Mouse (Mus musculus) frontal cortex, postnatal 36 days (tissue): ENCODE measurements around the gene Pacs1.

Source experiments
- DNase-seq, 2 experiments: peaks; one replicate each; pipeline ENCODE4 v3.0.0; 2022; ENCODE audit warnings: low spot score in 2 of 2

Gene Pacs1

DNA sequence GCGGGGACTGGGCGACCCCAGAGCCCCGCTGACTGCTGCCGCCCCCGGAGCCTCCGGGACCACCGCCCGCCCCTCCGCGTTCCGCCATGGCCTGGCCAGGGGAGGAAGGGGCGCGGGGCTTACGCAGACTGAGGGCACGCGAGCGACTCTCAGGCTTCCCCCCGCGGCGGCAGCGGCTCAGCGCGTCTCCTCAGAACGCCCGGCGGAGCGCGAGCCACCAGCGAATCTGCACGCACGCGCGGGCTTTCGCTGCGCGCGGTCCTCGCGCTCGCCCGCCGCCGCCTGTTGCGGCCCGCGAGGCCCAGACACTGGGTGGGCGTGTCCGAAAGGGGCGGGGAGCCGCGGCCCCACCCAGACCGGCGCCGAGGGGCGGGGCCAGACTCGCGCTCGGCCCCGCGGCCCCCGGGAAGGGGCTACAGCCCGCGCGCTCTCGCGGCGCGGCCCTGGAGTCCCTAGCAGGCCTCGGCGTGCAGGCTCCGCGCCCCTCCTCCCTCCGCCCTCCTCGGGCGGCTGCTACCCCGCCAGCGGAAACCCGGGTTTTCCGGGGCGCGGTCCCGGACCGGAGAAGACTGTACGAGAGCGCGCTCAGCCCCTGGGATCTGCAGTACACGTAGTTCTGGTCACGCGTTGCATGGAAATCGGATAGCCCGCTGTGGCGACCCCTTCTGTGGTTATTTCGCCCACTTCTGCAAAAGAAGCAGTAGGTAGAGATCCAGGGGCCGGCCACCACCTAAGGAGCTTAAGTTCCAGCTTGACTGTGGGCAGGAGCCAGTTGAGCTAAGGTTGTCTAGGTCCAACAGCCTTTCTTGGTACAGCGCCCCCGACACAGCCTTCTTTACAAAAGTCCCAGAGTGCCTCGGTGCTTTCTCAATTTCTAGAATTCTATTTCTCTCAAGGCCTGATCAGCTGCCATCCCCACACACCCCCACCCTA is at the start of gene Pacs1:
Gene Pacs1 (minus strand): TSS at position 319 of the 933 bp plus-strand sequence.
- DNase-seq = peak; percentile 81 to 87

DNA sequence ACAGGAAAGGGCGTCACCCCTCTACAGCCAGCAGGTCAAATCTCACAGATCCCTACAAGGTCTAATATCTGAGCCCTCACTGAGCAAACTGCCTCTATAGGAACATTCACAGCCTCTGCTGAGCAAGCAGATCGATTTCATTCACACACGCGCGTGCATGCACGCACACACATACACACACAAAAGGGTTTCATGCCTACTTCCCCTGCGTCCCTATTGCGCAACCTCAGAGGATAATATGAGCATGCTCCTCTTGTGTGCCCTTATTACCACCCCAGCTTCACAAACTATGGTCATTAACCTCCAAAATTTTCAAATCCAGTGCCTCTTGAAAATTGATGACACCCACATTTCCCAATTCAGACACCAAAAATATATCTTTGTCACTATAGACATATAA is 40.3 kb upstream of the Pacs1 start:
- no peak for DNase-seq

DNA sequence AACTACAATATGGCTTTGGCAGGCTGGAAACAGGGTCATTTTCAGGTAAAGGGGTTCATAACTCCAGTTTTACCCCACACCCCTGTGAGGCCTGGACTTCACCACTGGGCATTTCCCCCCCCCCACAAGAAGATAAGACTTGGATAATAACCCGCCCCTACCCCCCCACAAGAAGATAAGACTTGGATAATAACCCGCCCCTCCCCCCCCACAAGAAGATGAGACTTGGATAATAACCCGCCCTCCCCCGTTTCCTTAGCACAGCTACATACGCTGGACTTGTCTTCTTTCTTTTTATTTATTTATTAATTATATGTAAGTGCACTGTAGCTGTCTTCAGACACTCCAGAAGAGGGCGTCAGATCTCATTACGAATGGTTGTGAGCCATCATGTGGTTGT is 36.1 kb upstream of the Pacs1 start:
- DNase-seq = no peak

GRCm38 (mm10) chr19:5306968-5307734 is 34.2 kb upstream of the Pacs1 start:
- no peak for DNase-seq

GRCm38 (mm10) chr19:5306279-5306678 is 33.4 kb upstream of the Pacs1 start:
- no peak for DNase-seq

DNA sequence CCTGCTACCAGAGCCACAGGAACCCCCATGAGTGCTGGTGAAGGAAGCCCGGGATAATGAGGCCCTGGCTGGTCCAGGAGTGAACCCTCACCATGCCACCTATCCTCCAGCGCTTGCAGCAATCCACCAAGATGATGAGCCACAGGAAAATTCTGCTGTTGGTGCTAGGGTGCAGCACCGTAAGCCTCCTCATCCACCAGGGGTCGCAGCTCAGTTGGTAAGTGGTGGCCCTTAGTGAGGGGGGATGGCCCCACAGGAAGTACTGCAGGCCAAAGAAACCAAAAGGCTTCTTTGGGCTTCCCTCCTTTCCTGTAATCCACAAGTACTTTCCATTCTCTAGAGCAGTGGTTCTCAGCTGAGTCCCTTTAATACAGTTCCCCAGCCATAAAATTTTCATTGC is 29.5 kb upstream of the Pacs1 start:
- peak in 1 of 2 experiments; percentile 29 for DNase-seq

DNA sequence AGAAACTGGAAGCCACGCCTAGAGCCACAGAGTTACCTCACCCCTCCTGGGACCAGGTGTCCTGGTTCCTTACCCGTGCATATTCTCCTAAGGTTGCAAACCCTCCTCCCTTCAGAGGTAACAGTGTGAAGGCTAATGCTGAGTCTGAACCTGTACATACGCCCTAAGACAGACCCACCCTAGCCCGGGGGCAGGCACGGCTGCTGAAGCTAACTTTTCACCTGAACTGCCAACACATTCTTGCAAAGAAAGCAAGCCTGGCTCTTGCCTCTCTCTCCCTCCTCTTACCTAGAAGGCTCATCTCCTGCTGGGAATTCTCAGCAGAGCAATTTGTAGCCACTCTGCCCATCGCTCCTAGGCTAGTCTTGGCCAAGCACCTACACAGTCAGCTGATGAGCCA is 27.7 kb upstream of the Pacs1 start:
- DNase-seq = no peak

DNA sequence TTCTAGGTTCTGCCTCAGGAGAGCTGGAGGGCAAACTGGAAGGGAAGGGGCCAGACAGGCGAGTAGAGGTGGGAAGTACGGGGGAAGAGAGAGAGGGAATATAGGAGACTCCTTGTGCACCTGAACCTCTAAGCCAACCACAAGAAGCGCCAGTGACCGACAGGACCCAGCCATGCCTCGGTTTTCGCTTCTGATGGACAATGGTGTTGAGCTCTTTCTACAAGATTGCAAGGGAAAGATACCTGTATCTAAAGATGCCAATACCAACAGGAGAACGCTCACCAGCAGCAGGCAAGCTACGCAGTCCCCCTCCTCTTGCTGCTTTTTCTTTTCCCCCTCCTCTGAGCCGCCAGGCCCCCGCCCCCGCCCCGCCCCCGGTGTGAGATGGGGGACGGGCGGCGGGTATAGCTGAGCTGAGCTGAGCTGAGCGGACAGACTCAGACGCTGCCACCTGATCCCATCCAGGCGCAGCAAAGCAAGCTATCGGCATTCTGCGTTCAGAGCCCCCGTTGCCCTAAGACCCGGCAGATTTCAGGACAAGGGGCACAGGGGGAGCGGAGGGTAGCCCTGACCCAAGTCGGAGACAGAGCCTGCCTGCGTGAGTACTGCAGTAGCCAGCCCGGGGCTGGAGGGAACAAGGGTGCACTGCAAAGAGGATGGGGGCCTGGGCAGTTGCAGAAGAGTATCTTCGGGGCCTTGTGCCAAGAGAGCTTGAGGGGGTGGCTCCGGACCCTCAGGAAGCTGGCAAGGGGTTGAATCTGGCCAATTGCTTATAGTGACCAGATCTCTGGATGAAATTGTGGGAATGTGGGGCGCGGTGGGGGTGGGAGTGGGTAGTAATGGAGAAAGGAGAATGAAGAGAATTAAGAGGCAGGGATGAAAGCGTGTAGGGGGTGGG is 25.2 kb upstream of the Pacs1 start, which contains the start of gene Gal3st3:
Gene Gal3st3 (plus strand): TSS at position 429 of the 898 bp plus-strand sequence.
- peak; percentile 60 to 64 for DNase-seq

- DNase-seq = peak; percentile 72 to 73
Measured at GRCm38 (mm10) chr19:5296630-5297029, 23.7 kb upstream of the Pacs1 start.

GRCm38 (mm10) chr19:5295736-5296075 is 22.8 kb upstream of the Pacs1 start:
- no peak for DNase-seq

- peak; percentile 99 for DNase-seq
Measured at GRCm38 (mm10) chr19:5294972-5295735, 22.2 kb upstream of the Pacs1 start, which contains the start of gene Sf3b2. Gene Sf3b2 (minus strand): TSS chr19:5295455.

DNA sequence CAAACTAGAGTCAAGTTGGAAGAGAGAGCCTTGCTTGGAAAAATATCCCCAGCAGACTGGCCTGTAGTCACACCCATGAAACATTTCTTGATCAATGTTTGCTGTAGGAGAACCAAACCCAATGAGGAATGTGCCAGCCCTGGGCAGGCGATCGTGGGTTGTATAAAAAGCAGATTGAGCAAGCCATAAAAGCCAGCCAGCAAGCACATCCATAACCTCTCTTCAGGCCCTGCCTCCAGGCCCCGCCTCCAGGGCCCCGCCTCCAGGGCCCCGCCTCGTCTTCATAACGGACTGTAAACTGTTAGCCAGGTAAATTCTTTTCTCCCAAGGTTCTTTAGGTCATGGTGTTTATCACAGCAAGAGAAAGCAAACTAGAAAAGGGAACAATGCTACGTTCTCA is 5.5 kb upstream of the Pacs1 start:
- DNase-seq = no peak

DNA sequence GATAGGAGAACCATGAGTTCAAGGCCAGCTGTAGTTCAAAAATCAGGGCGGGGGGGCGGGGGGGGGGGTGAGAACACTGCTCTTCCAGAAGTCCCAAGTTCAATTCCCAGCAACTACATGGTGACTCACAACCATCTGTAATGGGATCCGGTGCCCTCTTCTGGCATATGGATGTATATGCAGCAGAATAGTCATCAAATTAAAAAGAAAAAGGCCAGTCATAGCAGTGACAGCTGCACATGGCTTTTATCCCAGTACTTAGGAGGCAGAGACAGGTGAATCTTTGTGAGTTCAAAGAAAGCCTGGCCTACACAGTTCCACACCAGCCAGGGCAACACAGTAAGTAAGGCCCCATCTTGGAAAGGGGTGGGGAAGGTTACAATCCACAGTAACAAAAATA is 4.2 kb upstream of the Pacs1 start:
- no peak for DNase-seq

DNA sequence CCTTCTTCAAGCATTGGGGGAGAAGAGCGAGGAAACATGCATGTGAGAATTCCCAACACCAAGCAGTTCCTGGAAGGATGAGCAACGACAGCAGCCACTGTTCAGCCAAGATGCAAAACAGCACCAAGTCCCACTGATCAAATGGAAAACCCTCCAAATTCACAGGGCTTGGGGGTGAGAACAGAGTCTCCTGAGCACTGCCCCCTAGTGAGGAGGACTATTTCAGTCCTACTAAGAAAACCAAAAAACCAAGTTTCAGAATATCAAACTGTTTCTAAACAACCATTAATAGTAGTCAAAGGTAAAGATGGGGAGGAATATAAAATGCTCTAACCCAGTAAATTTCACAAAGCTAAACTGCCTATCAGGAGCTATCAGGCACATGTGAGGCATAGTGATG is 3.6 kb upstream of the Pacs1 start:
- no peak for DNase-seq

GRCm38 (mm10) chr19:5275736-5276135 is 2.8 kb upstream of the Pacs1 start:
- no peak for DNase-seq

DNA sequence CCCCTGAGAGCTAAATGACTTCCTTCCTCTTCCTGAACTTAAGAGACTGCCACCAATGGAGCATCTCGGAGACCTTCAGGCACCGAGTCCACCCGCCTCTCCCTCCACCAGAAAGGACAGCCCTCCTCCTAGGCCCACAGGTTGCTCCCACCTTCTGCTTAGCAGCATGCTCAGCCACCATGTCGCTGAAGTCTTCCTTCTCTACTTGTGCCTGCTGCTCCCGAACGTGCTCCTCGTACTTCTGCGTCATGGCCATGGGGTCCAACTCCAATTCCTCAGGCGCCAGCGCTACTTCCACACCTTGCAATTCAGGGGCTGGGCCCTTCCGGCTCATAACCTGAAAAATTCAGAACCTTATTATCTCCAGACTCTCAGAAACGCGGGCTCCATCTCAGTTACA is 1.7 kb upstream of the Pacs1 start:
- no peak for DNase-seq

GRCm38 (mm10) chr19:5273916-5274315 is 997 bp upstream of the Pacs1 start:
- DNase-seq = no peak

DNA sequence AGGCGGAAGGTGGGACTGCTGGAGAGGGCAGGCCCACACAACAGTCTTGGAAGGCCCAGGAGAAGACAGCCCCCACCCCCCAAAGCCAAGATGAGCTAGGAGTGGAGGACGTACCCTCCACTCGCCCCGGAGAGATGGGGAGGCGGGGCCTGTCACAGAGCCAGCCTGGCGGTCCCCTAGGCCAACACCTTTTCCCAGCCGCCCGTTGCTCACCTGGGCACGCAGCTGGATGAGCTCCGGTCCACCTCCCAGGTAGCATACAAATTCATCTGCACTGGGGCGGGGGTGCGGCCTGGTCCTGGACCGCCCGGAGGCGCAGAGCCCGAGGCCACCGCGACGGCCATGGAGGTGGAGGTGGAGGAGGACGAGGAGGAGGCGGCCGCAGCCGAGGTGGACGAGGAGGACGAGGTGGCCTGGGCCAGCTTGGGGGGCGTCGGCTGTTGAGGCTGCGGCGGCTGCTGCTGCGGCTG is 558 bp downstream of the Pacs1 start:
- peak in 1 of 2 experiments; percentile 20 for DNase-seq

GRCm38 (mm10) chr19:5271430-5271829 is 1.5 kb downstream of the Pacs1 start:
- no peak for DNase-seq

DNA sequence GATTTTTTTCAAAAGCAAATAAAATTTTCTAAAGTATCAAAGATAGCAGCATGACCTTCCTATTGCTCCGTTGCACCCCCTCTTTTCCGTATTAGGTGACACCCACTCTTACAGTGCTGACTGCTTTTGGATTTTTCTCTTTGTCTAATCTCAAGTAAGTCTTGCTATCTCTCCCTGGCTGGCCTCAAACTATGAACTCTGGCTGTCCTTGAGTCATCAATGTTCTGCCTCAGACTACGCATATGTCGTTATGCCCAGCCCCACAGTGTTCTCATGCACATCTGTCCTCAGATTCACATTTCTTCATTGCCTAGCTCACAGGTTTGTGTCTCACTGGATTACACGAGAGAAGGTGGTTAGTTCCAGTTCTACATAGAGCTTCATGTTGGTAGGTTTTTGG is 3.5 kb downstream of the Pacs1 start:
- no peak for DNase-seq

DNA sequence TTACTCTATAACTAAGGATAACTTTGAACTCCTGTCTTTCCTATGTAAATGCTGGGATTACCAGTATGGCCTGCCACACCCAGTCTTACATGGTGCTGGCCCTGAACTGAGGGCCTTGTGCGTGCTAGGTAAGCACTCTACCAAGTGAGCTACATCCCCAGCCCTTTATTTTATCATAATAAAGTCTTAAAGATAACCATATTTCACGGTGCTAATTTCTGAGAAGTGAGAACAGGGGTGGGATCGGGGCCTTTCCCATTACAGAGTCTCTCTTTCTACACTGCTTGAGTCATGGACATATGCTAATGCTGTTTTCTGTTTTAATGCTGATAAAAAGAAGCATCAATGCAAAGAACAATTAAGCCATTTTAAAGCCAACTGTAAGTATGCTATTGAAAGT is 4.0 kb downstream of the Pacs1 start:
- no peak for DNase-seq
